Mouse (Mus musculus): ENCODE results near the gene H2-K1. TPM values are rescaled to one million over a fixed set of nuclear protein-coding genes. Genes with fewer than 3 reads are reported as not detected.
A peak's percentile ranks its signal among the peaks of the same experiment; 100 is the strongest.

The H2-K1 gene
- 10 to 100 TPM; 38.8 to 51.5 TPM for total RNA-seq (2021)
- long read RNA-seq, experiment 1, transcript H2-K1-201 (8 exons, 1,619 nt), result major isoform, 14 of 34 reads
- long read RNA-seq, experiment 1, transcript H2-K1-205 (8 exons, 1,570 nt), result minor isoform, 13 of 34 reads
- long read RNA-seq, experiment 1, partial matches to known transcripts, result 3 of 34 reads
- long read RNA-seq, experiment 1, other reads (novel, unspliced or antisense), result 4 of 34 reads
- long read RNA-seq, experiment 2, transcript H2-K1-205 (8 exons, 1,570 nt), result major isoform, 17 of 39 reads
- long read RNA-seq, experiment 2, transcript H2-K1-201 (8 exons, 1,619 nt), result minor isoform, 13 of 39 reads
- long read RNA-seq, experiment 2, partial matches to known transcripts, result 2 of 39 reads
- long read RNA-seq, experiment 2, other reads (novel, unspliced or antisense), result 6 of 39 reads

GRCm38 (mm10) chr17:34000150-34000537 lies at the start of gene H2-K1:
TSS of gene H2-K1 (minus strand) at chr17:34000347.
- peak; percentile 57 to 77 for DNase-seq (ENCODE audit: low spot score in 2 of 2)

GRCm38 (mm10) chr17:34047404-34048050 lies 47.4 kb upstream of the H2-K1 start:
- no peak for DNase-seq (ENCODE audit: low spot score in 2 of 2)

GRCm38 (mm10) chr17:34045941-34046340 lies 45.8 kb upstream of the H2-K1 start:
- no peak for DNase-seq (ENCODE audit: low spot score in 2 of 2)

GRCm38 (mm10) chr17:34039562-34040450 lies 39.7 kb upstream of the H2-K1 start:
- DNase-seq (ENCODE audit: low spot score in 2 of 2), result peak in 1 of 2 experiments; percentile 75

- DNase-seq (ENCODE audit: low spot score in 2 of 2), result no peak
Measured at GRCm38 (mm10) chr17:34038878-34039561, 38.9 kb upstream of the H2-K1 start, which contains the start of gene Col11a2. TSS of gene Col11a2 (plus strand) at chr17:34039437.

GRCm38 (mm10) chr17:34038440-34038839 lies 38.3 kb upstream of the H2-K1 start:
- DNase-seq (ENCODE audit: low spot score in 2 of 2), result peak in 1 of 2 experiments; percentile 41

- no peak for DNase-seq (ENCODE audit: low spot score in 2 of 2)
Measured at GRCm38 (mm10) chr17:34037241-34037640, 37.1 kb upstream of the H2-K1 start.

GRCm38 (mm10) chr17:34036647-34037046 lies 36.5 kb upstream of the H2-K1 start:
- DNase-seq (ENCODE audit: low spot score in 2 of 2), result peak in 1 of 2 experiments; percentile 25

GRCm38 (mm10) chr17:34035517-34035916 lies 35.4 kb upstream of the H2-K1 start:
- DNase-seq (ENCODE audit: low spot score in 2 of 2), result peak in 1 of 2 experiments; percentile 13

- DNase-seq (ENCODE audit: low spot score in 2 of 2), result peak in 1 of 2 experiments; percentile 53
Measured at GRCm38 (mm10) chr17:34034064-34034463, 33.9 kb upstream of the H2-K1 start.

- DNase-seq (ENCODE audit: low spot score in 2 of 2), result peak in 1 of 2 experiments; percentile 20
Measured at GRCm38 (mm10) chr17:34033441-34033840, 33.3 kb upstream of the H2-K1 start.

GRCm38 (mm10) chr17:34032806-34033205 lies 32.7 kb upstream of the H2-K1 start:
- DNase-seq (ENCODE audit: low spot score in 2 of 2), result peak in 1 of 2 experiments; percentile 36

GRCm38 (mm10) chr17:34032174-34032632 lies 32.1 kb upstream of the H2-K1 start:
- peak in 1 of 2 experiments; percentile 69 for DNase-seq (ENCODE audit: low spot score in 2 of 2)

GRCm38 (mm10) chr17:34031465-34032173 lies 31.5 kb upstream of the H2-K1 start, which contains the start of the genes Slc39a7 and Rxrb:
TSS of gene Slc39a7 (minus strand) at chr17:34031682.
TSS of gene Rxrb (plus strand) at chr17:34031812.
- DNase-seq (ENCODE audit: low spot score in 2 of 2), result peak; percentile 99 to 100

- DNase-seq (ENCODE audit: low spot score in 2 of 2), result peak in 1 of 2 experiments; percentile 37
Measured at GRCm38 (mm10) chr17:34030861-34031326, 30.7 kb upstream of the H2-K1 start.

GRCm38 (mm10) chr17:34029890-34030595 lies 29.9 kb upstream of the H2-K1 start:
- no peak for DNase-seq (ENCODE audit: low spot score in 2 of 2)

GRCm38 (mm10) chr17:34029150-34029889 lies 29.2 kb upstream of the H2-K1 start:
- DNase-seq (ENCODE audit: low spot score in 2 of 2), result no peak

GRCm38 (mm10) chr17:34028501-34029149 lies 28.5 kb upstream of the H2-K1 start:
- no peak for DNase-seq (ENCODE audit: low spot score in 2 of 2)

Measured in gastrocnemius, postnatal 4 days (tissue).